Mouse (Mus musculus): ENCODE results near the gene Brd3. TPM values are rescaled to one million over a fixed set of nuclear protein-coding genes. Genes with fewer than 3 reads are reported as not detected.

The Brd3 gene
- polyA plus RNA-seq, 1 experiment = 33.0 TPM

- TF ChIP-seq POLR2A (IDR thresholded peaks at IDR 0.05; ENCODE audit: borderline replicate concordance, control insufficient read depth, low read depth, low read length) = no peak
- no peak for TF ChIP-seq CTCF (IDR thresholded peaks at IDR 0.05; ENCODE audit: control insufficient read depth, insufficient read depth, low read length)
- WGBS = 56% methylated on average over 2 of the region's 2 CpGs
Measured at GRCm38 (mm10) chr2:27470535-27470934, 36.9 kb downstream of the Brd3 start.

GRCm38 (mm10) chr2:27469991-27470355, 37.5 kb downstream of the Brd3 start:
- Histone ChIP-seq H3K4me1 (ENCODE audit: control insufficient read depth, insufficient read depth, low read length) (peaks cover 26% of the 10 kb centered on the region), H3K4me3 (replicated peaks; ENCODE audit: control insufficient read depth, low read depth, low read length) (no peak overlapping the region), H3K27ac (ENCODE audit: control insufficient read depth, insufficient read depth, low read depth, low read length, poor library complexity) (peak overlapping the region; percentile 48)
- no peak for TF ChIP-seq CTCF (IDR thresholded peaks at IDR 0.05; ENCODE audit: control insufficient read depth, insufficient read depth, low read length)
- TF ChIP-seq POLR2A (IDR thresholded peaks at IDR 0.05; ENCODE audit: borderline replicate concordance, control insufficient read depth, low read depth, low read length) = no peak
- WGBS = 63% methylated on average over 3 of the region's 3 CpGs

More at GRCm38 (mm10) chr2:27470535-27470934, 36.9 kb downstream of the Brd3 start:
- Histone ChIP-seq H3K27ac (ENCODE audit: control insufficient read depth, insufficient read depth, low read depth, low read length, poor library complexity) (peak overlapping the region; percentile 55), H3K4me1 (ENCODE audit: control insufficient read depth, insufficient read depth, low read length) (peaks cover 26% of the 10 kb centered on the region), H3K4me3 (replicated peaks; ENCODE audit: control insufficient read depth, low read depth, low read length) (no peak overlapping the region)

GRCm38 (mm10) chr2:27469292-27469990, 38.0 kb downstream of the Brd3 start:
- H3K4me1 ChIP-seq (ENCODE audit: control insufficient read depth, insufficient read depth, low read length) = peaks cover 26% of the 10 kb centered on the region
- H3K27ac ChIP-seq (ENCODE audit: control insufficient read depth, insufficient read depth, low read depth, low read length, poor library complexity) = peak overlapping the region; percentile 48
- H3K4me3 ChIP-seq (replicated peaks; ENCODE audit: control insufficient read depth, low read depth, low read length) = peak overlapping the region; percentile 4
- 26% methylated on average over 4 of the region's 4 CpGs for WGBS
- TF ChIP-seq CTCF (IDR thresholded peaks at IDR 0.05; ENCODE audit: control insufficient read depth, insufficient read depth, low read length) (no peak), POLR2A (IDR thresholded peaks at IDR 0.05; ENCODE audit: borderline replicate concordance, control insufficient read depth, low read depth, low read length) (no peak)

GRCm38 (mm10) chr2:27462901-27463300, 44.6 kb downstream of the Brd3 start:
- no peaks in the 10 kb centered on the region; the same call in 1 of the 2 replicates for H3K4me1 ChIP-seq (ENCODE audit: control insufficient read depth, insufficient read depth, low read length)
- WGBS = 90% methylated on average over 4 of the region's 4 CpGs
- H3K4me3 ChIP-seq (replicated peaks; ENCODE audit: control insufficient read depth, low read depth, low read length) = no peak overlapping the region
- TF ChIP-seq POLR2A (IDR thresholded peaks at IDR 0.05; ENCODE audit: borderline replicate concordance, control insufficient read depth, low read depth, low read length) (no peak), CTCF (IDR thresholded peaks at IDR 0.05; ENCODE audit: control insufficient read depth, insufficient read depth, low read length) (no peak)
- no peak overlapping the region for H3K27ac ChIP-seq (ENCODE audit: control insufficient read depth, insufficient read depth, low read depth, low read length, poor library complexity)

GRCm38 (mm10) chr2:27461881-27462660, 45.4 kb downstream of the Brd3 start:
- Histone ChIP-seq H3K27ac (ENCODE audit: control insufficient read depth, insufficient read depth, low read depth, low read length, poor library complexity) (no peak overlapping the region), H3K4me3 (replicated peaks; ENCODE audit: control insufficient read depth, low read depth, low read length) (no peak overlapping the region), H3K4me1 (ENCODE audit: control insufficient read depth, insufficient read depth, low read length) (no peaks in the 10 kb centered on the region; the same call in 1 of the 2 replicates)
- WGBS = 88% methylated on average over 4 of the region's 4 CpGs
- no peak for TF ChIP-seq CTCF (IDR thresholded peaks at IDR 0.05; ENCODE audit: control insufficient read depth, insufficient read depth, low read length)
- TF ChIP-seq POLR2A (IDR thresholded peaks at IDR 0.05; ENCODE audit: borderline replicate concordance, control insufficient read depth, low read depth, low read length) = no peak

- 63% methylated on average over 9 of the region's 9 CpGs for WGBS
- Histone ChIP-seq H3K27ac (ENCODE audit: control insufficient read depth, insufficient read depth, low read depth, low read length, poor library complexity) (no peak overlapping the region), H3K4me1 (ENCODE audit: control insufficient read depth, insufficient read depth, low read length) (no peaks in the 10 kb centered on the region), H3K4me3 (replicated peaks; ENCODE audit: control insufficient read depth, low read depth, low read length) (no peak overlapping the region)
- no peak for TF ChIP-seq CTCF (IDR thresholded peaks at IDR 0.05; ENCODE audit: control insufficient read depth, insufficient read depth, low read length)
- TF ChIP-seq POLR2A (IDR thresholded peaks at IDR 0.05; ENCODE audit: borderline replicate concordance, control insufficient read depth, low read depth, low read length) = no peak
Measured at GRCm38 (mm10) chr2:27460651-27461050, 46.8 kb downstream of the Brd3 start.

- H3K4me1 ChIP-seq (ENCODE audit: control insufficient read depth, insufficient read depth, low read length) = no peaks in the 10 kb centered on the region
- no peak for TF ChIP-seq POLR2A (IDR thresholded peaks at IDR 0.05; ENCODE audit: borderline replicate concordance, control insufficient read depth, low read depth, low read length)
- no peak for TF ChIP-seq CTCF (IDR thresholded peaks at IDR 0.05; ENCODE audit: control insufficient read depth, insufficient read depth, low read length)
- WGBS = 91% methylated on average over 5 of the region's 5 CpGs
Measured at GRCm38 (mm10) chr2:27460163-27460562, 47.3 kb downstream of the Brd3 start.

GRCm38 (mm10) chr2:27459735-27460134, 47.7 kb downstream of the Brd3 start:
- no peaks in the 10 kb centered on the region for H3K4me1 ChIP-seq (ENCODE audit: control insufficient read depth, insufficient read depth, low read length)
- no peak overlapping the region for H3K27ac ChIP-seq (ENCODE audit: control insufficient read depth, insufficient read depth, low read depth, low read length, poor library complexity)
- WGBS = 90% methylated on average over 7 of the region's 7 CpGs
- TF ChIP-seq CTCF (IDR thresholded peaks at IDR 0.05; ENCODE audit: control insufficient read depth, insufficient read depth, low read length) = no peak
- TF ChIP-seq POLR2A (IDR thresholded peaks at IDR 0.05; ENCODE audit: borderline replicate concordance, control insufficient read depth, low read depth, low read length) = no peak
- no peak overlapping the region for H3K4me3 ChIP-seq (replicated peaks; ENCODE audit: control insufficient read depth, low read depth, low read length)

More at GRCm38 (mm10) chr2:27460163-27460562, 47.3 kb downstream of the Brd3 start:
- Histone ChIP-seq H3K4me3 (replicated peaks; ENCODE audit: control insufficient read depth, low read depth, low read length) (no peak overlapping the region), H3K27ac (ENCODE audit: control insufficient read depth, insufficient read depth, low read depth, low read length, poor library complexity) (no peak overlapping the region)
